Mouse (Mus musculus) olfactory bulb, adult 2 months (tissue): ENCODE results near the gene Lbr.

ENCODE experiments used
- CTCF ChIP-seq: fragments of 200-500 bp; IDR thresholded peaks from 2 replicates; pipeline ENCODE4 v1.5.1; 2012; ENCODE audit warnings: low read depth, mild to moderate bottlenecking, low read length, moderate library complexity; ENCODE audit not compliant: insufficient read depth
- POLR2A ChIP-seq: fragments of 200-500 bp; IDR thresholded peaks from 2 replicates; pipeline ENCODE4 v1.6.1; 2012; ENCODE audit warnings: mild to moderate bottlenecking, low read depth, low read length, moderate library complexity; ENCODE audit not compliant: insufficient read depth

GRCm38 (mm10) chr1:181850441-181850840, 7.6 kb upstream of the Lbr start:
- no peak for TF ChIP-seq CTCF
- TF ChIP-seq POLR2A: no peak
